Mouse (Mus musculus): ENCODE measurements at regions not wholly inside any gene's neighbourhood (a gene's known extent, or its start where the extent isn't known, plus 50 kb on each side); places are given as distances from the start of the nearest gene placed in this dataset.

GRCm38 (mm10) chr3:36743399-36743798 lies 53.4 kb upstream of the Trpc3 start:
- no peak for DNase-seq

GRCm38 (mm10) chr3:36754358-36754950 lies 64.5 kb upstream of the Trpc3 start:
- no peak for DNase-seq

GRCm38 (mm10) chr3:36762065-36762653 lies 72.2 kb upstream of the Trpc3 start:
- DNase-seq = no peak

- no peak for DNase-seq
Observed at GRCm38 (mm10) chr3:36762847-36763246, 72.9 kb upstream of the Trpc3 start.

GRCm38 (mm10) chr3:36764741-36765140 lies 74.8 kb upstream of the Trpc3 start:
- peak; percentile 31 to 54 for DNase-seq

GRCm38 (mm10) chr3:36770096-36770495 lies 80.1 kb upstream of the Trpc3 start:
- DNase-seq = no peak

- DNase-seq = no peak
Observed at GRCm38 (mm10) chr3:36771011-36771410, 81.0 kb upstream of the Trpc3 start.

GRCm38 (mm10) chr3:36774023-36774422 lies 84.1 kb upstream of the Trpc3 start:
- no peak for DNase-seq

- DNase-seq = no peak
Observed at GRCm38 (mm10) chr3:36778448-36778847, 84.5 kb upstream of the 4932438A13Rik start.

GRCm38 (mm10) chr3:36786581-36786980 lies 76.3 kb upstream of the 4932438A13Rik start:
- no peak for DNase-seq

GRCm38 (mm10) chr3:36790245-36790644 lies 72.7 kb upstream of the 4932438A13Rik start:
- no peak for DNase-seq

- DNase-seq = no peak
Observed at GRCm38 (mm10) chr3:36797025-36797424, 65.9 kb upstream of the 4932438A13Rik start.

- no peak for DNase-seq
Observed at GRCm38 (mm10) chr3:36798160-36798823, 64.6 kb upstream of the 4932438A13Rik start.

- no peak for DNase-seq
Observed at GRCm38 (mm10) chr3:36810528-36810927, 52.4 kb upstream of the 4932438A13Rik start.
